Mouse (Mus musculus) neural tube, embryonic 14.5 days (tissue): ENCODE data around the gene Cep57l1. TPM values are rescaled to one million over a fixed set of nuclear protein-coding genes. Genes with fewer than 3 reads are reported as not detected.

Experiments used
- ATAC-seq: fragments of 200-750 bp; cut with Nextera tagmentation; 2 replicates; pipeline ENCODE4 v1.8.0; 2017; ENCODE audit warnings: low read depth, mild to moderate bottlenecking, moderate TSS enrichment, moderate library complexity
- H3K27ac ChIP-seq: fragments of 300-500 bp; sonication (generic); 2 replicates; pipeline ENCODE4 v1.5.1; 2014; ENCODE audit warnings: low read depth, mild to moderate bottlenecking, control low read depth, low read length, moderate library complexity, mixed read lengths
- H3K27me3 ChIP-seq: fragments of 300-500 bp; sonication (generic); 2 replicates; pipeline ENCODE4 v1.6.1; 2014; ENCODE audit warnings: low read length; ENCODE audit not compliant: control insufficient read depth, insufficient read depth
- H3K36me3 ChIP-seq: fragments of 300-500 bp; sonication (generic); 2 replicates; pipeline ENCODE4 v1.6.1; 2014; ENCODE audit warnings: low read length, mixed read lengths; ENCODE audit not compliant: control insufficient read depth, insufficient read depth
- H3K4me1 ChIP-seq: fragments of 300-500 bp; sonication (generic); 2 replicates; pipeline ENCODE4 v1.6.1; 2014; ENCODE audit warnings: low read length; ENCODE audit not compliant: control insufficient read depth, insufficient read depth
- H3K4me2 ChIP-seq: fragments of 300-500 bp; sonication (generic); 2 replicates; pipeline ENCODE4 v1.6.1; 2014; ENCODE audit warnings: mild to moderate bottlenecking, low read depth, low read length, control low read depth
- H3K4me3 ChIP-seq: fragments of 300-500 bp; sonication (generic); 2 replicates; pipeline ENCODE4 v1.5.1; 2014; ENCODE audit warnings: low read depth, low read length, control low read depth, mixed read lengths
- H3K9ac ChIP-seq: fragments of 300-500 bp; sonication (generic); replicated peaks from 2 replicates; pipeline ENCODE4 v1.6.1; 2014; ENCODE audit warnings: low read depth, mild to moderate bottlenecking, control low read depth, low read length, mixed read lengths
- H3K9me3 ChIP-seq: fragments of 300-500 bp; sonication (generic); 2 replicates; pipeline ENCODE4 v1.6.1; 2016; ENCODE audit warnings: low read length; ENCODE audit not compliant: control insufficient read depth
- WGBS: fragments of 180-500 bp; shearing (Covaris S2); extraction: QIAGEN DNeasy Blood & Tissue Kit; methylation state at CpG from one replicate; pipeline ENCODE4 v1.1.7; 2014; 5-methylcytosine and 5-hydroxymethylcytosine counted together
- polyA plus RNA-seq: library from polyadenylated mRNA; unstranded; fragments of >200 nt; fragmentation: Nextera tagmentation; extraction: Ambion mirVana; gene quantifications from 2 replicates; pipeline ENCODE4 v1.2.1, GENCODE M21; 2014

The Cep57l1 gene
- polyA plus RNA-seq, 1 experiment from 2014 or later, result 15.8 TPM

- no peak overlapping the region for H3K9ac ChIP-seq
- H3K4me3 ChIP-seq, result no peak overlapping the region
- 95% methylated on average over 16 of the region's 16 CpGs for WGBS
- no peaks in the 10 kb centered on the region for H3K27me3 ChIP-seq
- H3K4me2 ChIP-seq, result no peak overlapping the region
- no peaks in the 10 kb centered on the region for H3K9me3 ChIP-seq
- H3K27ac ChIP-seq, result no peak overlapping the region
- no peaks in the 10 kb centered on the region for H3K36me3 ChIP-seq
- no peaks in the 10 kb centered on the region for H3K4me1 ChIP-seq
- no peak for ATAC-seq
Observed at GRCm38 (mm10) chr10:41737245-41737644, 72.4 kb downstream of the Cep57l1 start.

GRCm38 (mm10) chr10:41735398-41735797 lies 74.3 kb downstream of the Cep57l1 start:
- Histone ChIP-seq H3K36me3 (no peaks in the 10 kb centered on the region), H3K4me2 (no peak overlapping the region), H3K27ac (no peak overlapping the region), H3K4me1 (no peaks in the 10 kb centered on the region), H3K9me3 (no peaks in the 10 kb centered on the region), H3K9ac (no peak overlapping the region), H3K4me3 (no peak overlapping the region), H3K27me3 (no peaks in the 10 kb centered on the region)
- ATAC-seq, result no peak
- WGBS, result 73% methylated on average over 6 of the region's 6 CpGs

GRCm38 (mm10) chr10:41733214-41733613 lies 76.5 kb downstream of the Cep57l1 start:
- Histone ChIP-seq H3K9ac (no peak overlapping the region), H3K4me2 (no peak overlapping the region), H3K4me3 (no peak overlapping the region), H3K27ac (no peak overlapping the region), H3K36me3 (no peaks in the 10 kb centered on the region), H3K9me3 (no peaks in the 10 kb centered on the region), H3K27me3 (no peaks in the 10 kb centered on the region), H3K4me1 (no peaks in the 10 kb centered on the region)
- WGBS, result 94% methylated on average over 3 of the region's 3 CpGs
- no peak for ATAC-seq

GRCm38 (mm10) chr10:41731932-41732331 lies 77.7 kb downstream of the Cep57l1 start:
- H3K4me3 ChIP-seq, result no peak overlapping the region
- no peak for ATAC-seq
- H3K36me3 ChIP-seq, result no peaks in the 10 kb centered on the region
- H3K9ac ChIP-seq, result no peak overlapping the region
- H3K9me3 ChIP-seq, result no peaks in the 10 kb centered on the region
- H3K27ac ChIP-seq, result no peak overlapping the region
- H3K27me3 ChIP-seq, result no peaks in the 10 kb centered on the region
- 86% methylated on average over 4 of the region's 4 CpGs for WGBS
- no peak overlapping the region for H3K4me2 ChIP-seq
- no peaks in the 10 kb centered on the region for H3K4me1 ChIP-seq

GRCm38 (mm10) chr10:41730746-41731145 lies 78.9 kb downstream of the Cep57l1 start:
- no peak overlapping the region for H3K4me3 ChIP-seq
- H3K9ac ChIP-seq, result no peak overlapping the region
- no peaks in the 10 kb centered on the region for H3K9me3 ChIP-seq
- no peak overlapping the region for H3K27ac ChIP-seq
- H3K36me3 ChIP-seq, result no peaks in the 10 kb centered on the region
- 94% methylated on average over 10 of the region's 10 CpGs for WGBS
- ATAC-seq, result no peak
- H3K4me2 ChIP-seq, result no peak overlapping the region
- H3K4me1 ChIP-seq, result no peaks in the 10 kb centered on the region
- no peaks in the 10 kb centered on the region for H3K27me3 ChIP-seq

GRCm38 (mm10) chr10:41726215-41726614 lies 83.5 kb downstream of the Cep57l1 start:
- H3K27ac ChIP-seq, result no peak overlapping the region
- ATAC-seq, result no peak
- no peaks in the 10 kb centered on the region for H3K36me3 ChIP-seq
- no peaks in the 10 kb centered on the region for H3K4me1 ChIP-seq
- WGBS, result 73% methylated on average over 9 of the region's 9 CpGs
- no peak overlapping the region for H3K4me2 ChIP-seq
- no peak overlapping the region for H3K4me3 ChIP-seq
- no peaks in the 10 kb centered on the region for H3K9me3 ChIP-seq
- no peak overlapping the region for H3K9ac ChIP-seq
- H3K27me3 ChIP-seq, result no peaks in the 10 kb centered on the region

GRCm38 (mm10) chr10:41719587-41719986 lies 90.1 kb downstream of the Cep57l1 start:
- Histone ChIP-seq H3K27me3 (no peaks in the 10 kb centered on the region), H3K36me3 (no peaks in the 10 kb centered on the region), H3K4me2 (no peak overlapping the region), H3K9ac (no peak overlapping the region), H3K4me1 (0 out of 2 replicates have a peak, but pooled peaks cover 3% of the 10 kb centered on the region), H3K4me3 (no peak overlapping the region), H3K9me3 (no peaks in the 10 kb centered on the region), H3K27ac (no peak overlapping the region)
- 44% methylated on average over 9 of the region's 9 CpGs for WGBS
- no peak for ATAC-seq

GRCm38 (mm10) chr10:41716029-41716897 lies 93.4 kb downstream of the Cep57l1 start, which contains the start of gene Ccdc162:
Ccdc162 (minus strand) TSS chr10:41716634.
- H3K4me3 ChIP-seq, result no peak within 1 kb of the TSS
- H3K9me3 ChIP-seq, result no peaks in the 10 kb centered on the region
- 0 out of 2 replicates have a peak within 1 kb of the TSS, but pooled peaks have one; percentile 44 for H3K27ac ChIP-seq
- ATAC-seq, result peak; percentile 70
- H3K4me2 ChIP-seq, result no peak within 1 kb of the TSS
- no peak within 1 kb of the TSS for H3K9ac ChIP-seq
- H3K27me3 ChIP-seq, result no peaks in the 10 kb centered on the region
- WGBS, result 39% methylated on average over 15 of the region's 15 CpGs
- no peaks in the 10 kb centered on the region for H3K36me3 ChIP-seq
- H3K4me1 ChIP-seq, result 0 out of 2 replicates have a peak, but pooled peaks cover 3% of the 10 kb centered on the region

- H3K27ac ChIP-seq, result no peak overlapping the region
- no peaks in the 10 kb centered on the region for H3K36me3 ChIP-seq
- 61% methylated on average over 14 of the region's 14 CpGs for WGBS
- H3K9me3 ChIP-seq, result no peaks in the 10 kb centered on the region
- H3K27me3 ChIP-seq, result no peaks in the 10 kb centered on the region
- H3K9ac ChIP-seq, result no peak overlapping the region
- no peak overlapping the region for H3K4me3 ChIP-seq
- H3K4me1 ChIP-seq, result 0 out of 2 replicates have a peak, but pooled peaks cover 3% of the 10 kb centered on the region
- no peak overlapping the region for H3K4me2 ChIP-seq
- no peak for ATAC-seq
Observed at GRCm38 (mm10) chr10:41715557-41715956, 94.1 kb downstream of the Cep57l1 start.
